Mouse (Mus musculus): ENCODE results near the gene Gm20388. TPM values are rescaled to one million over a fixed set of nuclear protein-coding genes. Genes with fewer than 3 reads are reported as not detected.

Gm20388 gene
- total RNA-seq, 1 experiment from 2014 or later, result 35.7 TPM

DNA sequence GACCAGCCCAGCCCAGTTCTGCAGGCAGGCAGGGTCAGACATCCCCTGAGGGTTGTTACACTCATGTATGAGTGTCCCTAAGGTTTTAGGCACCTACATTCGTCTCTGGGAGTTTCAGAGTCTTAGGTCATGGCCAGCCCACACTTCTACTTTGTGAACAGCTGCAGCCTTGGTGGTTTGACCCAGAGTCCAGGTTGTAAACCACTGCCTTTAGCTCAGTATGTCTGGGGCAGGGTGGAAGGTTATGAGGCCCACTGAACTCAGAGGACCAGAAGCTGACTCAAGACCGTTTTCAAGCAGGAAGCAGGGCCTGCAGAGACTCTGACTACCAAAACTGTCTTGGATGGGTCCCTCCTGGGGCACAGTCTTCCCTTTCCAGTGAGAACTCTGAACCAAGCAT is 829.9 kb downstream of the Gm20388 start:
- ATAC-seq (replicated peaks; ENCODE audit: low read depth, poor library complexity, severe bottlenecking), result no peak

DNA sequence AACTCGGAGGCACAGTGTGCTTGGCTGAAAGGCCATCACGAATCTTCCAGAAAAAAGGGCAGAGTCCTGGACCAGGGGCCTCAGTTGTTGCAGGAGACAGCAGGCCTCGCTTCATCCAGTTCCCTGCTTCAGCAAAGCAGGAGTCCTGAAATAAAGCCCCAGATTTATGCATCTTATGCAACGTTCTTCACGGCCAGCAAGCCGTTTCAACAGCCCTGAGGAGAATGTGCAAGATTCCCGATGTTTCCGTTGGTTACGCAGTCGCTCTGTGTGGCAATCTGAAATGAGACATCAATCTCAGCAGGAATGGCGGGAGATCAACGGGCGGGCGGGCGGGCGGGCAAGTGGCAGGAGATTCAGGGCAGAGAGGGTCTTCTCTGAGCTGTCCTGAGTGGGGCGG is 830.4 kb downstream of the Gm20388 start:
- ATAC-seq (replicated peaks; ENCODE audit: low read depth, poor library complexity, severe bottlenecking), result no peak

DNA sequence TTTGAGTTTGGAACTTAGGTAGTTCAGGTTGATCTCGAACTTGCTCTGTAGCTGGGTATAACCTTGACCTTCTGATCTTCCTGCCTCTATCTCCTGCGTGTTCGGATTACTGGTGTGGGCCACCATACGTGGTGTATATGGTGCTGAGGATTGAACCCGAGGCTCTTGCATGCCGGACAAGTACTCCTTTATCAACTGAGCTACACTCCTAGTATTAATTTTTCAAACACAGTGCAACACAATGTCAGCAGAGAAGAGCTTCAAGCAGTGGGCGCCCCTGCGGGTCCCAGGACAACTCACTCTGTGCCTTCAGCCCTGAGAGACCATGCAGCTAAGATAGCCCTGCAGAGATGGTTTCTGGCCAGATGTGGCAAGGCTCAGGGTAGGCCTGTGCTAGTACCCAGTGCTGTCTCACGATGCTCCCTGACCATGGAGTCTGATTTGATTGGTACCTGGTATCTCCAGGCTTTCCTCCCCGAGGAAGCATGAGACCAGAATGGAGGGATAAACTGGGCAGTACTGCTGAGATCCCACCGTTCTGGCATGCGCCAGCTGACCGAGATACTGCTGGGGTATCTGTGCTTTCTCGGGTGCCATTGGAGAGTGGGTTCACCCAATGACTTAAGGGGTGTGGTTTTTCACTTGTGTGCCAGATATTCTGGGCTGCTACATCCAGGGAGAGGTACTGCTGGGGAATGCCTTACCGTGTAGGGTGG is 831.3 kb downstream of the Gm20388 start:
- ATAC-seq (replicated peaks; ENCODE audit: low read depth, poor library complexity, severe bottlenecking), result no peak

DNA sequence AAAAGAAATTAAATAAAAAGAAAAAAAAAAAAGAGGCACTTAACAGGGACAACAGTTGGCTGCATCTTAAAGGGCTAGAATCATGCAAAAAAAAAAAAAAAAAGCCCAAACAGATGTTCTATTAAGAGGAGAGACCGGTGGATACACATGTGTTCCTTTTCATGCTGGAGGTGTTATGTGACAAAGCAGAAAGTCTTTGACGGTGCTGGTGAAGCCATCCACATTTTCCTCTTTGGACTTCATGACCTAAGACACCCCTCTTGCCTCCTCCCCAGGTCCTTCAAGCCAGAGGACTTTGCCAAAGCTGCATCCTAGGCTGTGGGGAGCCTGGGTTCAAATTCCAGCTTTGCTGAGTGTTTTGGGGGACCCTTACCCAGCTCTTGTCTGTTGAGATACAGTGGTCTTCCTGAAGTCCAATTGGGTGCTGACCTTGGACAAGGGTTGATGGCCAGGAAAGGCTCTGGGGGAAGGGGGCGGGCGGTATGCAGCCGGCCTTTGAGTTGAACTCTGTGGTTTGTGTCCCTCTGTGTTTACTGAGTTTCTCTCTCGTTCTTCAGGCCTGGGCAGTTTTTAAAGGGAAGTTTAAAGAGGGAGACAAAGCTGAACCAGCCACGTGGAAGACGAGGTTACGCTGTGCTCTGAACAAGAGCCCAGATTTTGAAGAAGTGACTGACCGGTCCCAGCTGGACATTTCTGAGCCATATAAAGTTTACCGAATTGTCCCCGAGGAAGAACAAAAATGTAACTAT is 832.7 kb downstream of the Gm20388 start:
- 0 out of 2 replicates have a peak, but pooled peaks have one; percentile 26 for ATAC-seq (replicated peaks; ENCODE audit: low read depth, poor library complexity, severe bottlenecking)

DNA sequence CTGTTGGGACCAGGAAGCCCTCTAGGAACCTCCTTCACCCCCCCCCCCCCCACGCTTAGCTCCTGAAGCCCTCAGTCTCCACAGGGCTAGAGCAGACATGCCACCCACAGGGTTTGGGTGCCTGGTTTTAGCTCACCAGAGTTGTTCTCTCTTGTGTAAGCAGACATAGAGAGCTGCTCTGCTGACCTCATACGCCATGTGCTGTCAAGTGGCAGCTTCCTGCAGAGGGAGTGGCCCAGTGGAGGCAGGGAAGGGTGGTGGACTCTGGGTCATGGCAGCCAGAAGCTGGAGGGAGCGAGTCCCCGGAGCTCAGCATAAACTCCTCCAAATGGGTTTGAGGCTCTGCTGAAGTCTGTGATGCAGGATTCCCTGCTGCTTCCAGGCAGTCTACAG is 833.3 kb downstream of the Gm20388 start:
- ATAC-seq (replicated peaks; ENCODE audit: low read depth, poor library complexity, severe bottlenecking), result peak; percentile 40; the same call in 1 of the 2 replicates

DNA sequence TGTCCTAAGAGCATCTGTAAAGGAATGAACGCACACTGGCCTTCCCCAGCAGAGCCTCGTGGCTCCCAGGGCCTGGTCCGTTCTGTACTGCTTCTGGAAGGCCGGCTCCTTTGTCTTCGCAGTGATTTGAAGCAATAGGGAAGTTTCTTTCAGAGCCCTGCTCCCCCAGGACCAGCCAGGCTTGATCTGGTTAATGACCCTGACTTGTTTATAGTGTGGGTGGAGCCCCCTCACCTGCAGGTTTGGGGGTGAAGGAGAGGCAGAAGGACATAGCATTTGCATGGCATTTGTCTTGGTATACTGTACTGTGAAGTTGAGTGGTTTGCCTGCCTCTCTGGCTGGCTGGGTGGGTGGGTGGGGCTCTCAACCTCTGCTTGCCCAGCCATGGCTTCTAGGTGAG is 833.8 kb downstream of the Gm20388 start:
- ATAC-seq (replicated peaks; ENCODE audit: low read depth, poor library complexity, severe bottlenecking), result no peak

DNA sequence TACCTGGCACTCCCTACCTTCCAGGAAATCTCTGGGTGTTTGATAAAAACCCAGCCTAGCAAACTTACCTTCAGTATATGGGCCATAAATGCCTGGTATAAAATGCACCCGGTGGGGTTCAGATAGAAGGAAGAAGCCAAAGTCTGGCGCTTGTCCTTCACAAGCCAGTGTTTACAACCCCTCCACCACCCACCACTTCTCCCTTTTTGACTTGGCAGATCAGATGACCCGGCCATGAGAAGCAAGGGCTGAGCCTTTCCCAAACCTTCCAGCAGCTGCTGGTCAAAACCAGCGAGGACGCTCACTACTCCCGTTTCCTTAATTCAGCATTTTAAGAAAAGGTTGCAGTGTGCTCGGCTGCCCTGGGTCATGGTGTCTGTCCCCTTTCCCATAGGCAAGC is 834.6 kb downstream of the Gm20388 start:
- no peak for ATAC-seq (replicated peaks; ENCODE audit: low read depth, poor library complexity, severe bottlenecking)

DNA sequence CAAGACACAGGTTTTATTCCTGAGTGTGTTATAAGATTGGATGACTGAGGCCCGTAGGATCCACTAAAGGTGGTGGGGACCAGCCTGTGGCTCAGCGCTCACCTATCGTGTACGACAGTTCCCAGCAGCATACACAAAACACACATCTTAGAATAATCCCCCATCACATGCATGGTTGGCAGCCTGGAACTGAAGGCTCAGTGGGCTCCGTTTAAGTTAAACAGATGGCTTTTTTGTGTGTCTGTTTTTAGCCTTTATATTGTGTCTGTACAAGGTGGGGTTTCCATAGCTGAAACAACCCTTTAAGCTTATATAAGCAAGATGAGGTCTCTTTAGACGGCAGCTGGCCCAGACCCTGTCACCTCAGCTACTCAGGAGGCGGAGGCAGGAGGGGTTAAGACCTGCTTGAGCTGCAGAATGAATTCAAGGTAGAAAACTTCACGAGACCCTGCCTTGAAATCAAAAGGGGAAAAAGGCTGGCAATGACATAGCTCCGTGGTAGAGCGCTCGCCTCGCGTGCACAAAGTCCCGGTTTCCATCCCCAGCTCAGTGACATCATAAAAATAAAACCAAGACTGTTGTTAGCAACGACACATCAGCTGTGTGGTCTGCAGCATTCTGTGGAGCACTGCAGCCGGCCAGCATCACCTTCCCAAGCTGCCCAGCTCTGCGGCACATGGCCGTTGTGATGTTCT is 835.5 kb downstream of the Gm20388 start:
- no peak for ATAC-seq (replicated peaks; ENCODE audit: low read depth, poor library complexity, severe bottlenecking)

DNA sequence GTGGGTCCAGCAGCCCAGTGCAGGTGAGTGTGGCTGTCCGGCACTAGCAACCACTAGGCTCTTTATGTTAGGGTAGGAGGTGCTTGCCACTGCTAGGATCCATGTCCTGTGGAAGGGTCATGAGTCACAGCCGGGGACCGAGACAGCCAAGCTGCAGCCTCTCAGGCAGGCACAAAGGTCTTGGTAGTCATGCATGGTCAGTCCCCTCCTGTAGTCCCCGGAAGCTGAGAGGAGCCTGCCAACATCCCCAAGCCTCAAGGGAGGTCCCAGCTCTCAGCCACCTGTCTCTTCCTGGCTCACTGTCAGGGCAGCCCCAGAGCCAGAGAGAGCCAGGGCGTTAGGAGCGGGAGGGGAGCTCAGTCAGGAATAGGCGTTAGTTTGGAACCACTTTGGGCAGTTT is 836.6 kb downstream of the Gm20388 start:
- no peak for ATAC-seq (replicated peaks; ENCODE audit: low read depth, poor library complexity, severe bottlenecking)

DNA sequence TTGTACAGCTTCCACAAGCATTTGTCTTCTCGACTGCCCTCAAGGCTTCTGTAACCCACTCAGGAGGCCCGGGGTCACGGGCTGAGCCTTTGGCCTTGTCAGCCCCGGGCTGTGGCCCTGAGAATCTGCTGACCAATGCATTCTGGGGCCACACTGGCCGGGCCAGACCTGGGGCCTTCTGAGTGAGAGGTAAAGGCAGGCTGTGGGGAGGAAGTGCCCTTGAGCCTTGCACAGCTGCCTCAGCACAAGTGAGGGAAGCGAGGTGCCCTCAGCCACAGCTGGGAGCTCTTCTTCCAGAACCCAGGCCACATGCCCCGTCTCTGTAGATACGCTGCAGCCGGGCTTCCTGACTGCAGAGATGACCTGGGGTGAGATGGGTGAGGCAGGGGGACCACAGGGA is 840.0 kb downstream of the Gm20388 start:
- ATAC-seq (replicated peaks; ENCODE audit: low read depth, poor library complexity, severe bottlenecking), result no peak

DNA sequence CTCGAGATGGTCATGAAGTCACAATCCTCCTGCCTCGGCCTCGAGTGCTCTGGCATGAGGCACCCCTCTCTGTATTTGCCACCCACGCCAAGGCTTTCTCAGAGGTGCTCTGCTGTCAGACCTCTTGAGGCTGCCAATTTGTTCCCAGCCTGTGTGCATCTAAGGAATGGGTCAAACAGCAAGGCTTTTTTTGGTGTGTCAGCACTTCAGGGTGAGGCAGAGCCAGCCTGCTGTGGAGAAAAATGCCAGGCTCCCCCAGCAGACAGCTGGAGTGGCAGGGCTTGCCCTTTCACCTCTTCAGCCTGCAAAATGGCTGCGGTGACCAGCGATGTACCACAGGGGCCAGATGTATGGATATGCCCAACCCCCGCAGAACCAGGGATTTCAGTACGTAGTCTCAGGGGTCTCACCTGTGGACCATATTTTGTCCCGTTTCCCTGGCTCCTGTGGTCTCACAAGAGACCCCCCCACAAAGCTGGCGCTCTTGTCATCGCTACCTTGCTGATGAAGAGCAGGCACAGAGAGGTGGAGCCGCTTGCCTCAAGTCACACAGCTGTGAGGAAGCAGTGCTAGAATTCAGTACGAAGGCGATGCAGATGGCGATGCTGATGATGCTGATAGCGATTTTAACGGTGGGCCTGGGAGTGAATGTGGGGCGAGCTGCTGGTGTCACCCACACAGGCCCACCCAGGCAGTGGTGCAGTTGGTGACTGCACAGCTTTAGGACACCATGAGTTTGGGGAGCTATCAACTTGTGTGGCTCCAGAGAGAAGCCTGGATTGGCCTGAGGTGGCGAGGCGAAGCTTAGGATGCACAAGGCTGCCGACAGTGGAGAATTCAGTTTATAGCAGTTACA is 840.8 kb downstream of the Gm20388 start:
- no peak; the same call in 1 of the 2 replicates for ATAC-seq (replicated peaks; ENCODE audit: low read depth, poor library complexity, severe bottlenecking)

DNA sequence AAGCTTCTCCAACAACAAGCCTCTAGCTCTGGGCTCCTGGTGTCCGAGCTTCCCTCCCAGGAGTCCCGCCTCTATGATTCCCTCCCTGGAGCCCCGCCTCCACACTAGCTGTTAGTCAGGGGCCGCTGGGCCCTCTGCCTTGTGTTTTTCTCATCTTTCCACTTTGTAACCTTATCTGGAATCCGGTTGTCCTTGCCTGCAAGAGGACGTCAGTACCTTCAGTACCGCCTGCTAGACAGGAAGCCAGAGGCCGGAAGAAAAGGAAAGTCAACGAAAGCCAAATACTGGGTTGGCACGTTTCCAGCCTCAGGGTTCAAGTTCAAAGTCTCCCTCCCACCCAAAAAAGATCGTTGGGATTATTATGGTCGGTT is 841.4 kb downstream of the Gm20388 start:
- ATAC-seq (replicated peaks; ENCODE audit: low read depth, poor library complexity, severe bottlenecking), result peak; percentile 68

DNA sequence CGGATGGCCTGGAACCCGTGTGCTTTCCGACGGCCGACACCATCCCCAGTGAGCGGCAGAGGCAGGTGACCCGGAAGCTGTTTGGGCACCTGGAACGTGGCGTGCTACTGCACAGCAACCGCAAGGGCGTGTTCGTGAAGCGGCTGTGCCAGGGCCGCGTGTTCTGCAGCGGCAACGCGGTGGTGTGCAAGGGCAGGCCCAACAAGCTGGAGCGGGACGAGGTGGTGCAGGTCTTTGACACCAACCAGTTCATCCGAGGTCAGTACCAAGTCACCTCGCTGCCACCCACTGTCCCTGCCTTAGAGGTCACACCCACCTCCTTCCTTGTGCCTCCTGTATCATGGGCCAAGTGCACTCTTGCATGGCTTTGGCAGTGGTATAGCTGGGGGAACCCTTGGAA is 842.8 kb downstream of the Gm20388 start:
- no peak for ATAC-seq (replicated peaks; ENCODE audit: low read depth, poor library complexity, severe bottlenecking)

DNA sequence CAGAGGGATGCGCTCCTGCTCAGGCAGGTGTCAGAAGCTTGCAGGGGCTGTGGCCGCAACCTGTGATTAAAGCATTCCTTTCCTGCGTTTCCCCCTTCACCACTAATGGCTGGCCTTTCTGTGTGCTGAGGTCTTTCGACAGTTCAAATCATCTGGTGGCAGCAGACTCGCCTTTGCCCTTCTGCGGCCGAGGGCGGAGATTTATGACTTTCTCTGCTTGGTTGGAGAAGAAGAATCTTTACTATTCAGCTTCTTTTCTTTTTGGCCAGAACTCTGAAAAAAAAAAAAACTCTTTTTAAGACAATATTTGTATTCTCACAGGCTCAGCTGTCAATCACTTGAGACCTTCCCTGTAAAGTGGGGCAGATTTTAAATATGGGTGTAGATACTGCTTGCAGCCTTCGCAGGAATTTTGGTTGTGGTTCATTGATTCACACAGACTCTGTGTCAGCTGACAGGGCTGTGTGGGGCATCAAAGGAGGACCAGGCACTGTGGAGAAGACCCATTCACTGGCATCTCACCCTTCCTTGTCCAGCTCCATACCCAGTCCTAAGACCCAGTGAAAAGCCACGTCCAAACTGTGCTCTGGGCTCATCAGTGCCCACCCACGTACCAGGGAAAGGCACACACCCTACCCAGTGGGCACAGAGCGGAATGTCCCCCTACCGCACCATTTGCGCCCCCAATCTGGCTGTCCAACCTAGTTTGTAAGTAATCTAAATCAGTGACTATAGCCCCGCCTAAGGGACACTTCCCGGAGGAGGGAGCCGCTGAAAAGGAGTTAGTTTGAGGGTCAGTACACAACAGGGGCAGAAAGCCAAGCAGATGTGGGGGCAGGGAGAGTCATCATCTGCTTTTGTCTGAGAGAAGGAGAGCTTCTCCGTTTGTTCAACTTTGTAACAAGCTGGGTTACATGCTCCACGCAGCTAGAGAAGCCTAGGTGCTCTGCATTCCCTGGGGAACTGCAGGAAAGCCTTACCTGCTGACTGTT is 845.0 kb downstream of the Gm20388 start:
- ATAC-seq (replicated peaks; ENCODE audit: low read depth, poor library complexity, severe bottlenecking), result no peak

DNA sequence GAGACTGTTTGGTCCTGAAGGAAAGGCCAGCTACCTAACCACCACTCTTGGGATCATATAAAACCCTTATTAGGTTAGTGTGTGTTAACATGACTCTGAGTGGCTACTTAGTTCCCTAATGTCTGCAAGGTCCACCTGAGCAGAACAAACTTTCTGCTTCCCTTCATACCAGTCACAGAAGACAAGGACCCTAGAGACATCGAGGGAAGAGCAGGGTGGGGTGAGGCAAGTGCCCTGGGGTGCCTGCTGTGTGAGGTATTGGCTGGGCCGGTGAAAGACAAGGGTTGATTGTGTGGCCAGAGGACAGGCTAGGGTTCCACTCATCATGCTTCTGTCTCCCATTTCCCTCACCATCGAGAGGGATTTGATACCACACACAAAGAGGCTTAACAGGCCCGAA is 847.4 kb downstream of the Gm20388 start:
- no peak for ATAC-seq (replicated peaks; ENCODE audit: low read depth, poor library complexity, severe bottlenecking)

DNA sequence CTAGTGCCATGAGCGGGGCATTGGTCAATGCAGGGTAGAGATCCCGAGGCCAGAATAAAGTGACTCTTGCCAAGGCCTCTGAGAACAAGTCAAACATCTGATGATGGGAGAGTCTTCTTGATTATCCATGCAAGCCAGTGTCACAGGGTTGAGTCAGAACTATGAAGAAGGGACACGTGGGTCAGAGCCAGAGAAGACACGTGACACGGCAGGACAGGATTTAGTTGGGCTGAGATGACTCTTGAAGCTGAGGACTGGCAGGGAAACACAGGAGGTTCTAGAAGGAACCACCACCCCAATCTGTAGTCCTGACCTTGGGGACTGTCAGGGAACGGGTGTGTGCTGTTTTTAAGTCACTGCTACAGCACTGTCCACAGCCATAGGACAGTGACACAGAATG is 849.2 kb downstream of the Gm20388 start:
- ATAC-seq (replicated peaks; ENCODE audit: low read depth, poor library complexity, severe bottlenecking), result no peak

DNA sequence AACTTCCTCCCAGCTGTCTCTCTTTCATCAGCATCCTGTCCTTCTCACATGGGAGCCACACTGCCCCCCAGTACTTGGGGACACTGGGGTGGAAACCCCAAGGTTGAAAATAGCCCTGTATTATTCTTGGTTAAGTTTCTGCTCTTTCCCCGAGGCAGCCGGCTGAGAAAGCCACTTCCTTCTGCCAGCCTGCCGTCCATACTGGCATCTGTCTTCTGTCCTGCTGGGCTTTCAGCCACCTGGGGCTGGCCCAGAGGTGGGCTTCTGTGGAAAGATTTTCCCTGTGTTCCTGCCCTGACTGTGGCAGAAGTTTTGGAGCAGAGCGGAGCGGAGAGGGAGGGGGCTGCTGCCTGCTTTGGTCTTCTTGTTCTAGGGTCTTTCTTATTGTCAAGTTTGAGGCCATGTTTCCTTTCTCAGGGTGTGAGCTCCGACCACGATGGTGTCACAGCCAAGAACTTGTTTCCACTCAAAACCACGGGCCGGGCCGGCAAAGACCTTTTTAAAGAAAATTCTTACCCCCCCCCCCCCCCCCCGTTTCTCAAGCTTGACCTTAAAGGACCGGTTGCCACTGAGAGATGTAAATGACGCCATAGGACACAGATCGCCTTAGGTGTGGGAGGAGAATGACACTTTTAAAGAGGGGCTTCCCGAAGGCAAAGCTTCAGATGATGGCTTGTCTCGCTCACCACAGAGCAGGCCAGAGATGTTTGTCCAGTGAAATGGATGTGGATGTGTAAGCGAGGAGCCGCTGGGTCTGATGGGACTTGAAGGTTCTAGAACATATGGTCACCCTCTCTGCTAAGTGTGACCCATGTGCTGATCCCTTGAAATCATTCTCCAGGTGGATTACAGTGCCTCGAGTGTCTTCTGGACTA is 849.9 kb downstream of the Gm20388 start:
- ATAC-seq (replicated peaks; ENCODE audit: low read depth, poor library complexity, severe bottlenecking), result peak; percentile 33; the same call in 1 of the 2 replicates

DNA sequence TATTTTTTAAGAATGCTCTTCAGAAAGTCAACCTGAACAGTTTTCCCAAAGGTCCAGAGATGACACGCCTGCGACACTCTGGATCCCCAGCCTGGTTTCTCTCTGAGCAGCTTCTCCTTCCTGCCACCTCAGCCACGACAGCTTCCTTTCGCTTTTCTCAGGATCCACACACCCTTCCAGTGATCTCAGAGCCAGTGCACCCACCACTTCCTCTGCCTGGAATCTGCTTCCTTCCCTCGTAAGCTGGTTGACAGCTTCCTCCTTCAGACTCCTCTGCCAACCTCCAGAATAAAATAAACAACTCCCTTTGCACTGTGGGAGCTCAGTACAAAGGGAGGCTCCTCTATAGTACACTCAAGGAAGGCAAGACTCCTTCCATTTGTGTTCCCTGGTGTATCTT is 852.6 kb downstream of the Gm20388 start:
- peak; percentile 43 for ATAC-seq (replicated peaks; ENCODE audit: low read depth, poor library complexity, severe bottlenecking)

All from common myeloid progenitor, adult 5-6 weeks (primary cell).